Mouse (Mus musculus) left cerebral cortex, adult 9 months (tissue): ENCODE results near the gene Canx.
"Not testable (repeated sequence)": the region's sequence is repeated elsewhere in the genome, so short reads cannot be mapped to it uniquely, and the experiment has no call there.

Experiments used
- DNase-seq, 2 experiments: peaks; one replicate each; pipeline ENCODE4 v3.0.0; 2022; ENCODE audit warnings: low spot score in 2 of 2

Gene Canx

DNA sequence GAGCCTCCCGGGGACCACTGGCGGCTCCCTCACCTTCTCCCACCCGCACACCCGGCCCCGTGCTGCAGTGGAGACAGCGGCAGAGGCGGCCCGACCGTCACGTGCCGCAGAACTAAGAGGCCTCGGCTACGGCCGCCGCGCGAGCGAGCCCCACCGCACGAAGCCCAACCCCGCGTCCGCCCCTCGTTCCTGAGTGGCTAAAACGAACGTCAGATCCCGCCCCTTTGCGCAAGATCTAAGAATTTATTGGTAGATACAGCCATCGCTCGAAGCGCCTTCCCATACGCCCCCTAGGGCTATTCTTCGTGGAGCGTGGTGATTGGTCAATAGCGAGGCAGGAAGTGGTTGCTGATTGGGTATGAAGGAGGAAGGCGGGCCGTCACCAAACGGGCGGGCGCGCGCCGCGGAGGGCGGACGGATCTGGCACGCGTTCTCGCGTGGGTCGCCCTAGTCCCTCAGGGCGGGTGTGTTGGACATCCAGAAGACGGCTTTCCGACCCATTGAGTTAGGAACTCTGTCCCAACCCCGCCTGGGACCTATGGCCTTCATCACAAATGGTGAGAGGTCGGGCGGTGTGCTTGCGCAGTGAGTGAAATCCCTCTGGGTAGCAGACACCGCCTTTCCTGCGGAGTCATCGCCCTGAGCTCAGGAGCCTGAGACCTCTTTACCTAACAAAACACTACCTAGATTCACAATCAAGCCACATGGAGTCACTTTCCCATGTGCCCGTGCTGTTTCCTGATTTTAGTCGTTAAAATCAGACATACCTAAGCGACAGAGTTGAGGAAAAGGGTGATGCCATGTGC, at the start of gene Canx:
Gene Canx, minus strand, starts transcription at position 178 of the 806 bp plus-strand sequence.
- peak; percentile 98 to 100 for DNase-seq

DNA sequence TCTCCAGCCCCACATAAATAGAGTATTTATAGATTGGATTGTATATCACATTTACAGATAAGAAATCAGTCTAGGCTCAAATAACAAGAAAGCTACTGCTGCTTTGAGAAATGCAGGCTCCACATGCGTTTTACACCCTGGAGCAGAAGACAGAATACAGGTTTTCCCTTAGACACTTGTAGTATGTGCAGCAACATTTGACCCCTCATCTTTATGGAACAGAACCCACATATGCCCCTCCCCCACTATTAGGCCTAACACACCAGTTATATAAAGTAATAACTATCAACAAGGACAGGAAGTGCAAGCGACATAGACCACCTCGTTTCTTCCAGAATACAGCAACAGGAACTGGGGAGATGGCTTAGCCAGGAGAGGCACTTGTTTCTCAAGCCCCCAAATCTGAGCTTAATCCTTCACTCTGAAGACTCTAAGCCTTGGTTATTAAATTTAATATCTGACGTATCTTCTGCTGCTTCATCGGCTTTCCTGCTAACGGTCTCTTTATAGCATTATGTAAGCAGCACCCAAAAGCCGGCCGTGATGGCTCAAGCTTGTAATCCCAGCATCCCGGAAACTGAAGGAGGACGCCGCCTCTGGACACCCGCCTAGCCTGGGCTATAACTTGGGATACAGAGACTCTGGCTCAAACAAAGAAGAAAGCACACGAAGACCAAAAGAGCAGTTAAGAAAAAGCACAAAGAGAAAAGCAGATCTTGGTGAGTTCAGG, 49.0 kb upstream of the Canx start:
- DNase-seq: no peak

DNA sequence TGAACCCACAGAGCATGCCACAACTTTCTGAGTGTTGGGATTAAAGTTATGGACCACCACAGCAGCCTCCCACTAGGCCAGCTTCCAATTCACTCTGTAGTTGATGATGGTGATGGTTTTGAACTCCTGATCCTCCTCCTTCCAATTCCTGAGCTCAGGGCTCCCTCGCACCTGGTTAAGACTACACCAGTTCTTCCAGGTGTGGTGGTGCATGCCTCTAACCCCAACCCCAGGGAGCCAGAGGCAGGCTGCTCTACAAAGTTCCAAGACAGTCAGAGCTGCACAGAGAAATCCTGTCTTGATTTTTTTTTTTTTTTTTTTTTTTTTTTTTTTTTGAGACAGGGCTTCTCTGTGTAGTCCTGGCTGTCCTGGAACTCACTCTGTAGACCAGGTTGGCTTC, 48.1 kb upstream of the Canx start:
- DNase-seq: no peak

DNA sequence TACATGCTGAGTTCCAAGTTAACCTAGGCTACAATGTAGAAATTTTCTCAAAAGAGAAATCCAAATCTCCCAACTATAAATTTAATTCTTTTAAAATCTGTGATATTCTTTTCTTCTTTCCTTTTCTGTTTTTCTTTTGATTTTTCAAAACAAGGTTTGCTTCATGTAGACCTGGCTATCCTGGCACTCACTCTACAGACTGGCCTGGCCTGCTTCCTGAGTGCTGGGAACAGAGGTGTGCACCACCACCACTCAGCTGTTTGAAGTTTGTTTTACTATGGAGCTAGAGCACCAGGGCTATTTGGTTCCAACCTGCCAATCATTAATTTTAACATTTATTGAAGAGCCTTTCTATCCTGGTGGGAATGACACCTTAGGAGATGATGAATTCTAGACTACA, 47.6 kb upstream of the Canx start:
- no peak for DNase-seq

DNA sequence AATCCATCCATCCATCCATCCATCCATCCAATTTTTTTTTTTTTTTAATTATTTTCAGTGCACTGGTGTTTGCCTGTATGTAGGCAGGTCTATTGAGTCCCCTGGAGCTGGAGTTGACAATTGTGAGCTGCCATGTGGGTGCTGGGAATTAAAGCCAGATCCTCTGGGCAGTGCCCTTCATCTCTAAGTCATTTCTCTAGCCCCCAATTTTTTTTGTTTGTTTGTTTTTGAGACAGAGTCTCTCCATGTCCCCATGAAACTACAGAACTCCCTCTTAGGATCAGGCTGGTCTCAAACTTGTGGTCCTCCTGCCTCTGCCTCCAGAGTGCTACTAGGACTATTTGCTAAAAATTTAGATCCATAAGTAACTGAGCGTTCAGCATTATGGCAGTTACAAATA, 46.4 kb upstream of the Canx start:
- no peak for DNase-seq

DNA sequence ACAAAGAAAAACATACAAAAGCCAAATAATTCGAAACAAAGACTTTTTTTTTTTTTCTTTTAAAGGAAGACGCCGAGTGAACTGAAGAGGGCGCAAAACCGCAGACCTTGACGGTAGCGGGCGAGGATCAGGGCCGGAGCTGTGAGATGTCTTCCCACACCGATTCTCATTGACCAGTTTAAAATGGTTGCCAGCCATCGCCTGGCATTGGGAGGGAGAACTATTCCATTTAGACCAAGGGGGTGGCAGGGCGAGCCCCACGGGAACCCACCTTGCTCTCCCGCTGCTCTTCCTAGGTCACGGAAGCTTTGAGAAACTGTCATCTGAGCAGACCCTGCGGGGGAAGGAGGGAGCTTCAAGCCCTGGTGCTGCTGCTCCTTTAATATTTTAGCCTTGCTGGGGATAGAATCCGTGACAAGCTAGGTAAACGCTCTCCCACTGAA, 45.9 kb upstream of the Canx start:
- peak in 1 of 2 experiments; percentile 50 for DNase-seq

GRCm38 (mm10) chr11:50370969-50371368, 45.5 kb upstream of the Canx start:
- DNase-seq: no peak

DNA sequence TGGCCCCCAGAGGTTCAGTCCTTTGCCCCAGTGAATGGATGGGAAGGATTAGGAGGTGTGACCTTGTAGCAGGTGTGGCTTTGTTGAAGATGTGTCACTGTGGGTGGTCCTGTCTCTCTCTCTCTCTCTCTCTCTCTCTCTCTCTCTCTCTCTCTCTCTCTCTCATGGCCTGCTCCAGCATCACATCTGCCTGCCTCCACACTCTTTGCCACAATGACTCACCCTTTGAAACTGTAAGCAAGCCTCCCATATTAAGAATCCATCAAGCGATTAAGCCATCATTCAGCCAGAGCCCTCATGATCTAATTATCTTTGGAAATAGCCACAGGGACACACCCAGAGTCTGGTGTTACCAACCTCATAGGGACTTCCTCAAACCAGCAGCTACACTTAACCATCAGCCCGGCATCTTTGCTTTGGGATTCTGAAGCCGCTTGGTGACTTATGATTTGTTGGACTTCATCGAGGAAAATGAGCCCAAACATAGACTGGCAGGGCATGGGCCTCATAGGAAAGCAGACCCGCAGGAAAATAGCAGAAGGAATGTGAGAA, 44.0 kb upstream of the Canx start:
- no peak for DNase-seq

DNA sequence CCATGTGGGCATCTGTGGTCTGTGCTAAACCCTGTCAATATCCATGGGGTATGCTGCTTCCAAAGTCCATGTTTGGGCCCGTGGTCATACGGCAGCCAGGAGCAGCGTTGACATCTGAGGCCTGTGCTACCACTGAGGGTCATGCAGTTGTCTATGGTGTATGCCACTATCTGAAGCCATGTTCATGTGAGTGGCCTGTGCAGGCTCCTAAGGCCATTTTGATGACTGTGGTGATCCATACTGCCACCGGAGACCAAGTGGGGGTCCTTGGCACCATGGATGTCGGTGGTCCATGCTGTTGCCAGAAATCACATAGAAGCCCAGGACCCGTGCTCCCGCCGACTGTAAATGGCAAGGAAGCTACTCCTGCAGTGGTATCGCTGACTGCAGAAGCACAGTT, 42.1 kb upstream of the Canx start:
- no peak for DNase-seq

- DNase-seq: no peak
These were observed 39.8 kb upstream of the Canx start for GRCm38 (mm10) chr11:50365322-50365721.

- peak in 1 of 2 experiments; percentile 89 for DNase-seq
These were observed 39.1 kb upstream of the Canx start for GRCm38 (mm10) chr11:50364548-50364947.

- DNase-seq: not testable (repeated sequence)
These were observed 35.8 kb upstream of the Canx start for GRCm38 (mm10) chr11:50361282-50361681.

GRCm38 (mm10) chr11:50358950-50359861, 33.7 kb upstream of the Canx start:
- DNase-seq: peak in 1 of 2 experiments; percentile 58

DNA sequence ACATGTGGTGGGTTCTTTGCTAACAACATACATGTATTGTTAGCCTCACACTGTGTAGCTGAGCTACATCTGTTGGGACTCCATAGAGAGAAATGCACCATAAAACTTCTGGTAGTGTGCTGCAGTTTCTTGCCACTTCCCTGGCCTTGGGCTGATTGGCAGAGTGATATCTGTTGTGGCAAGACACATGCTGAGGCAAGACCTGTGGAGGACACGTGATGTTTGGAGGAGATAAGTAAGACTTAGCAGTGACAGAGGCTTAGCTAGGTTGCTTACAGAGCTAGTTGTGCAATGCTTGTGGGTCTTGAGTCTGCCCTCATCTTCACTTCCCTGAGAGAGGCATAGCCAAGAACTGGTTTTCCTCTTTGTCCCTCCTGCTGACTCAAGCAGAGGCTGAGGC, 29.9 kb upstream of the Canx start:
- no peak for DNase-seq

- DNase-seq: no peak
These were observed 29.4 kb upstream of the Canx start for GRCm38 (mm10) chr11:50354851-50355250.

DNA sequence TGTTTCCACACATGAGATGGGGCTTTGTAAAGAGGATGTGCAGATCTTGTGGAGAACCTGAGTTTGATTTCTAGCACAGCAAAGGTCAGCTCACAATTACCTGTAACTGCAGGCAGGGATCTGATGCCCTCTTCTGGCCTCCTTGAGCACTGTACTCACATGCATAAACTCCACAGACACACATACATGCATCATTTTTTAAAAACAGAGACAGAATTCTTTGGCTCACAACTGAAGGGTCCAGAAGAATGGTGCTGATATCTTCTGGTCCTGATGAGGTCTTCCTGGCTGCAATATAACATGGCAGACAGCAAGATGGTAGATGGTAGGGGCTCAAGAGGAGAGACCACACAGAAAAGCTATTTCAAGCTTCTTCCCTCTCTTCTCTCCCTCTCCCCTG, 28.7 kb upstream of the Canx start, which contains the start of gene Cby3:
Gene Cby3, plus strand, starts transcription at position 301 of the 400 bp plus-strand sequence.
- no peak for DNase-seq

DNA sequence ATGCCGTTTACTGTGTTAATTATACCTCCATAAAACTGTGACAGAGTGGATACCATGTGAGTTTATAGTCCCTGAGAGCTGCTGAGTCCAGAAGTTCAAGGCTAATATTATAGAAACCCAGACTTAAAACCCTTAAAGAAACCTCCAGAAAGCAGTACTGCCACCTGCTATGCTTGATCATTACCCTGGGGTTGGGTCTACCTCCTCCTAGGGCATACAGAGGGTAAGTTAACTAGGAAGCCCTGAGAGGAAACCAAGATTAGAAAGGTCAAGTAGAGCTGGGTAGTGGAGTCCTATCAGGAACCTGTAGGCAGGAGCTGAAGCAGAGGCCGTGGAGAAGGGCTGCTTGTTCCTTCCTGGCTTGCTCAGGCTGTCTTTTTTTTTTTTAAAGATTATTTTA, 26.7 kb upstream of the Canx start:
- DNase-seq: no peak

DNA sequence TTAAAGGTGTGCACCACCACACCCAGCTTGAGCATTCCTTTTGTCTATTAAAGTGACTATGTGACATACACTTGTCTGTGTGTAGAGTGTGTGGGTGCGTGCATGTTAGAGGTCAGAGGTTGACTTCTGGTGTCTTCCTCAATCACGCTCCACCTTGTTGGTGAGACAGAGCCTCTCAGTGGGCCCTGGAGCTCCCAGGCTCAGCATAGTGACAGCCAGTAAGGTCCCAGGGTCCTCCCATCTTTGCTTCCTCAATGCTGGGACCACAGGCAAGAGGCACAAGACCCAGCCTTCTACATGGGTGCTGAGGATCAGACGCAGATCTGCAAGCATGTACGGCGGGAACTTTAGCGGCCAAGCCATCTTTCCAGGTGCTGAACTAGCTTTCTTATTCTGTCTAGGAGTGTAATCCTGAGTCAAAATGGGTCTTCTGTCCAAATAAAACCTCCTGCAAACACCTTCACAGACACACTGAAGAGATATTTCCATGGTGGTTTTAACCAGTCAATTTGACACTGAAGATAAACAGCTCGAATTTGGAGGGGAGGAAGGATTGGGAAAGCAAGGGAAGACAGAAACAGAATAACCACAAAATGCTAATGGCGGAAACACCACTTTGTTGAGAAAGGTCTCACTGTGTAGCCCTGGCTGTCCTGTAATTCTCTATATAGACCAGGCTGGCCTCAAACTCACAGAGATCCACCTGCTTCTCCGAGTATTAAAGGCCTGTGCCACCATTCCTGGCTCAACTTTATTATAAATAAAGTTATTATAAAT, 21.0 kb upstream of the Canx start:
- DNase-seq: no peak

- DNase-seq: no peak
These were observed 20.0 kb upstream of the Canx start for GRCm38 (mm10) chr11:50345486-50345885.

DNA sequence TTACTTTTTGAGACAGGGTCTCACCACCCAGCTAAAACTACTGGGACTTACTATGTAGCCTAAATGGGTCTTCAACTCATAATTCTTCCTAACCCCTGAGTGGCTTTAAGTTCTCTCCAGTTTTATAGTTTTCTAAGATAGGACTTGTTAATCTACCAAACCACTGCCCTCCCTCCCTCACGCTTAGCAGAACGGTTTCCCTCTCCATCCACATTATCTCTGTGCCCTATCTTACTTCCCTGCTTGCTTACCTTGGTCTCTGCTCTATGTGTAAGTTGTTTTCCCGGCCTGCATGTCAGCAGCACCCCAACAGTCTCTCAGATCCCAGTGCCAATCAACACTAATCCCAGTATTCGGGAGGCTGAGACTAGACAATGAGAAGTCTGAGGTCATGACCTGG, 11.4 kb upstream of the Canx start:
- no peak for DNase-seq

DNA sequence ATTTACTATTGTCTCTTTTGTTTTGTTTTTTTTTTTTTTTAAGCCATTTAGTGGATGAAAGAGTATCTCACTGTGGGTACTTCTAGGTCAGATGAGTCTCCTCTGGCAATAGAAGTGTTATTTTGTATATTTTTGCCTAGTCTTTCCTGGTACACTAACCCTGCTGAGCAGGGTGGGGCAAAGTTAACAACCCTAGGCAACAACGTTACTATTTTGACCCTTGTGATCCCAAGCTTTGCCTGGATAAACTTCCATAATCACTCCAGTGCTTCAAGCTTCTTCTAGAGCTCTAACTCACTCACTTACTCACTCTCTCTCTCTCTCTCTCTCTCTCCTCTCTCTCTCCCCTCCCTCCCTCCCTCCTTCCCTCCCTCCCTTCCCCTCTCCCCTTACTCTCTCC, 10.7 kb upstream of the Canx start:
- no peak for DNase-seq
